Mouse (Mus musculus): ENCODE data around the gene Sectm1b.

DNA sequence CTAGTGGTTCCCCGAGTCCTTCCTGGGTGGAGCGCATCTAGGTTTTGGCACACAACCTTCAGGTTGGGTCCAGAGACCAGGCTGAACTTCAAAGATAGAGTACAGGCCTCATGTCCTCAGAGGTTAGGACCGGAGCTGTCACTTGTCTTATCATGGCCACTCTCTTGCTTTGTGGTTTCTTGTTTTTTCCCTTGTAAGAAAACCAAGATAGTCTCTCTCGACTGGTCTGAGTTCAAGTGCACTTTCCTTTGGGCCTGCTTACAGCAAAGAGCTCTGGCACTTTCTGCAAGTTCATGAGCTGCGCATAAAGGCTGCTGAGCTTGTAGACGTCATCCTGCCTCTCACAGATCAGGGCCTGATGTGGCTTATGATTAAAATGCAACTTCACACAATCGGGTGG, 36.1 kb downstream of the Sectm1b start:
- TF ChIP-seq CTCF (IDR thresholded peaks at IDR 0.05; ENCODE audit: low read depth) (no peak), EP300 (optimal IDR thresholded peaks at IDR 0.05) (no peak)

All from stomach, postnatal 0 days (tissue).